Mouse (Mus musculus): Measurements from ENCODE around the gene Slc40a1. TPM values are rescaled to one million over a fixed set of nuclear protein-coding genes. Genes with fewer than 3 reads are reported as not detected.

The Slc40a1 gene
- total RNA-seq (2022) = 10 to 100 TPM; 11.2 to 26.8 (median 16.0) TPM

GRCm38 (mm10) chr1:45926393-45926763 is at the start of gene Slc40a1:
Gene Slc40a1 (minus strand): TSS chr1:45926523.
- DNase-seq = no peak

- DNase-seq = no peak
Observed at GRCm38 (mm10) chr1:45971314-45971713, 45.0 kb upstream of the Slc40a1 start.

- no peak for DNase-seq
Observed at GRCm38 (mm10) chr1:45948988-45949387, 22.7 kb upstream of the Slc40a1 start.

- DNase-seq = no peak
Observed at GRCm38 (mm10) chr1:45947843-45948242, 21.5 kb upstream of the Slc40a1 start.

- DNase-seq = no peak
Observed at GRCm38 (mm10) chr1:45931127-45931526, 4.8 kb upstream of the Slc40a1 start.

- DNase-seq = no peak
Observed at GRCm38 (mm10) chr1:45926911-45927310, 588 bp upstream of the Slc40a1 start.

- peak; percentile 70 for DNase-seq
Observed at GRCm38 (mm10) chr1:45925500-45926392, 577 bp downstream of the Slc40a1 start.

GRCm38 (mm10) chr1:45925131-45925499 is 1.2 kb downstream of the Slc40a1 start:
- no peak for DNase-seq

GRCm38 (mm10) chr1:45924516-45924915 is 1.8 kb downstream of the Slc40a1 start:
- no peak for DNase-seq

GRCm38 (mm10) chr1:45923306-45923705 is 3.0 kb downstream of the Slc40a1 start:
- no peak for DNase-seq

- DNase-seq = no peak
Observed at GRCm38 (mm10) chr1:45920703-45921102, 5.6 kb downstream of the Slc40a1 start.

GRCm38 (mm10) chr1:45919752-45920151 is 6.6 kb downstream of the Slc40a1 start:
- no peak for DNase-seq

- DNase-seq = no peak
Observed at GRCm38 (mm10) chr1:45917136-45917803, 9.1 kb downstream of the Slc40a1 start.

GRCm38 (mm10) chr1:45916174-45916573 is 10.1 kb downstream of the Slc40a1 start:
- no peak for DNase-seq

- no peak for DNase-seq
Observed at GRCm38 (mm10) chr1:45914236-45914635, 12.1 kb downstream of the Slc40a1 start.

- peak; percentile 24 for DNase-seq
Observed at GRCm38 (mm10) chr1:45905107-45905821, 21.1 kb downstream of the Slc40a1 start.

GRCm38 (mm10) chr1:45904161-45904560 is 22.2 kb downstream of the Slc40a1 start:
- no peak for DNase-seq

- no peak for DNase-seq
Observed at GRCm38 (mm10) chr1:45898044-45898443, 28.3 kb downstream of the Slc40a1 start.

GRCm38 (mm10) chr1:45894168-45894912 is 32.0 kb downstream of the Slc40a1 start:
- no peak for DNase-seq

- DNase-seq = no peak
Observed at GRCm38 (mm10) chr1:45891986-45892385, 34.3 kb downstream of the Slc40a1 start.

GRCm38 (mm10) chr1:45890173-45890572 is 36.1 kb downstream of the Slc40a1 start, which contains the start of gene Gm5269:
Gene Gm5269 (minus strand): TSS chr1:45890273.
- no peak for DNase-seq

- DNase-seq = no peak
Observed at GRCm38 (mm10) chr1:45886800-45887199, 39.5 kb downstream of the Slc40a1 start.

Data from adrenal gland, adult 8-10 months (tissue).